Mouse (Mus musculus): ENCODE data around the gene Zfp708. TPM values are rescaled to one million over a fixed set of nuclear protein-coding genes. Genes with fewer than 3 reads are reported as not detected.

The Zfp708 gene
- polyA plus RNA-seq, 3 experiments from 2014 or later, result 3.4 to 7.7 (median 5.8) TPM

Other genes starting within 250 kb of the Zfp708 start
- gene Gm10767, start 193.1 kb downstream of the Zfp708 start, polyA plus RNA-seq (2017; shearing (Covaris generic)), result 1 to 10 TPM in 1 of 3 experiments, under 1 TPM in 2; 0.63 to 2.2 (median 0.81) TPM
- gene Zfp712, start 36.8 kb downstream of the Zfp708 start, polyA plus RNA-seq (2017; shearing (Covaris generic)), result 1 to 10 TPM; 6.9 to 8.7 (median 8.6) TPM
- 1 to 10 TPM; 3.7 to 5.5 (median 4.8) TPM for gene Gm28557, start 10.6 kb upstream of the Zfp708 start, polyA plus RNA-seq (2017; shearing (Covaris generic))
- under 1 TPM in 2 of 3 experiments, not detected in 1; 0.44 to 0.50 TPM for gene Rslcan18, start 18.3 kb upstream of the Zfp708 start, polyA plus RNA-seq (2017; shearing (Covaris generic))
- gene Zfp759, start 23.7 kb upstream of the Zfp708 start, polyA plus RNA-seq (2017; shearing (Covaris generic)), result 1 to 10 TPM; 1.9 to 2.6 (median 2.0) TPM
- 10 to 100 TPM; 17.0 to 23.5 (median 21.8) TPM for gene Rsl1, start 75.2 kb upstream of the Zfp708 start, polyA plus RNA-seq (2017; shearing (Covaris generic))
- gene Zfp455, start 96.5 kb upstream of the Zfp708 start, polyA plus RNA-seq (2017; shearing (Covaris generic)), result 1 to 10 TPM; 5.7 to 6.5 (median 6.5) TPM
- 1 to 10 TPM; 1.4 to 3.7 (median 1.9) TPM for gene Zfp458, start 180.5 kb upstream of the Zfp708 start, polyA plus RNA-seq (2017; shearing (Covaris generic))
- under 1 TPM in 1 of 3 experiments, not detected in 2; 0.40 TPM for gene Zfp457, start 208.5 kb upstream of the Zfp708 start, polyA plus RNA-seq (2017; shearing (Covaris generic))
- 1 to 10 TPM; 5.1 to 8.1 (median 6.1) TPM for gene Zfp595, start 234.6 kb upstream of the Zfp708 start, polyA plus RNA-seq (2017; shearing (Covaris generic))

Data from inflammation-experienced regulatory T-cells, adult 6 months (primary cell).